Mouse (Mus musculus): Measurements from ENCODE around the gene Zfp777.

Zfp777 gene

DNA sequence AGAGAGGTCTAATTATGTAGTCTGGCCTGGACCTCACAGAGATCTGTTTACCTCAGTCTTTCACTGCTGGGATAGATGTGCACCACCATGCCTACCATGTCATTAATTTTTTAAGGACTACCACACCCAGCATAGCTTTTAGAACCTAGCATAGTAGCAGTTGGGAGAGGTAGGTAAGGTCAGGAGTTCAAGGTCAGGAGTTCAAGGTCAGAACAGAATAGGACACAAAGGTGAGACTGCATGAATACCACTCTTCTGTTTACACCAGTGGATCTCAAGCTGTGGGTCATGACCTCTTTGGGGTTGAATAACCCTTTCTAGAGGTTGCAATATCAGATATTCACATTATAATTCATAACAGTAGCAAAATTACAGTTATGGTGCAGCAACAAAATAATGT lies 16.1 kb downstream of the Zfp777 start:
- in situ Hi-C loops (cut with MboI, MseI), result no loop called here

DNA sequence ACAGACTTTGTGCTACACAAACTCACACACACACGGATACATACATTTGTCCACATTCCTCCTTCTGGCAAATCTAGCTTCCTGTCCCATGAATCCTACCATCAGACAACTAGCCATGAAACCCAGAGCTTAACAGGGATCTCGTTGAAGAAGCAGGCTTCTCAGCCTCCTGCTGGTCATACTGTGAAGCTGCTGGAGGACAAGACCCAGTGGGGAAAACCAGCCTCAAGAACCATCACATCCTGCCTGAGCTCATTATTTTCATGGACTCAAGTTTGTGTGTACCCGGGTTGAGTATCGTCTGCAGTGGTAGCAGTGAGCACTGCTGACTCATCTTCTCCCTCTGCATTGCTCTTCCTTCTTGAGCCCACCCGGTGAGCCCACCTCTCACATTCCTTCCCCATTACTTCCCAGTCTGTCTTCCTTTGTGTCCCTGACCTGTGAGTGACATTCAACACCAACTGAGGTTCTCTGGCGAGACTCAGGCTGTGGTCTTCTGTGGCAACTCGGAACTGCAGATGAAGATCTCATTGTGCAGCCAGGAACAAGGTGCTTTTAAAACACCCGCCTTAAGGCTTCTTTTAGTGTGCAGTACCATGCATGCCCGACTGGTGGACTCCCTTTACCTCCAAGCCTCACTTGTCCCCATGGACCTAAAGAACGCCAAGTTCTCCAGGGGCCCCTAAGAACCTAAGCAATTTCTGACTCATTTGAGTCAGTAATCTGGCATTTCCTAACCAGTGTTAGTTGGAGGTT lies 22.6 kb downstream of the Zfp777 start:
- in situ Hi-C loops (cut with MboI, MseI), result no loop called here

DNA sequence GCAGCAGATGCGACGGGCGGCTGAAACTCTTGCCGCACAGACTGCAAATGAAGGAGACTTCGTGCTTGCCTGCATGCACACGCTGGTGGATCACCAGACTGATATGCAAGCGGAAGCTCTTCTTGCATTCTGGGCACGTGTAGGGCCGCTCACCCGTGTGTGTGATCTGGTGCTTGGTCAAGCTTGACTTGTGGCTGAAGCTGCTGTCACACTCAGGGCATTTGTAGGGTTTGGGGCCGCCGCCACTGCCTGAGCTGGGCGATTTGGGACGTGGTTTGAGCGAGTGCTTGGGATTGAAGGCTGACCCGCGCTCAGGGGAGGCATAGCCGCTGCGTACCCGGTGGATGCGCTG lies 23.7 kb downstream of the Zfp777 start:
- in situ Hi-C loops (cut with MboI, MseI), result no loop called here

DNA sequence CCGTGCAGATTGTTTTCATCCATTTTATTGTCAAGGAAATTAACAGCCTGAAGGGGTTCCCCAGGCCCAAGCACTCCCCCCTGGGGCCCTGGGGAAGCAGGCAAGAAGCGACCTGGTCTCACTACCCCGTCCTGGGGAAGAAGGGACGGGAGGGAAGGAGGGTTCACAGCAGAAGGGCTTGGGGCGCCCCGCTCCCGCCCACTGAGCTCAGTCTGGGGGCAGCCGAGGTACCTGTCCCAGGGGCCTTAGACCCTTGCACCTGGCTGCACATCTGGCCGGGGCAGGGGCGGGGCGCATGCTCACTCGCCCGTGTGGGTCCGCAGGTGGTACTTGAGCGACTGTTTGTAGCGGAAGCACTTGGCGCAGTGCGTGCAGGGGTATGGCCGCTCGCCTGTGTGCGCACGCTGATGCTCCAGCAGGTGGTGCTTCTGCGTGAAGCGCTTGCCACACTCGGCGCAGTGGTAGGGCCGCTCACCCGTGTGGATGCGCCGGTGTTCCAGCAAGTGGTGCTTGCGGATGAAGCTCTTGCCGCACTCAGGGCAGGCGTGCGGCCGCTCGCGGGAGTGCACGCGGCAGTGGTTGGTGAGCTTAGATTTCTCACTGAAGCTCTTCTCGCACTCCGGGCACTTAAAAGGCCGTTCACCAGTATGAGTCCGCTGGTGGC lies 24.2 kb downstream of the Zfp777 start:
- in situ Hi-C loops (cut with MboI, MseI), result no loop called here

DNA sequence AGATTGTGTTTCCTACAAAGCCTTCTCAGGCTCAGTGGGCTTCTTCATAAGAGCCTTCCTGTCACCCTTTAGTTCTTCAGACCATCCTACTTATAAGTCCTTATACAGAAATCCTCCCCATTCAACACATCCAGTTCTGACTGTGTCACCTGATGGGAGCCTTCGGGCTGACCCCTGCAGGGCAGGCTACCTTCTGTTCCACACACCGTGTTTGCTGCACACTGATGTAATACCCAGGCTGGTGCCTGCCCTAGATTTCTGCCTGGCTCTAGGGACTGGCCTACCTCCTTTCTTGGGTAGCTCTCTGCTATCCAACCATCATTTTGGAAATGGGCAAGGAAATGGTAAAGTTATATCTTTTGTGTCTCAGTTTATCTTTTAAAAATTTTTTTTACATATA lies 26.0 kb downstream of the Zfp777 start:
- in situ Hi-C loops (cut with MboI, MseI), result no loop called here

DNA sequence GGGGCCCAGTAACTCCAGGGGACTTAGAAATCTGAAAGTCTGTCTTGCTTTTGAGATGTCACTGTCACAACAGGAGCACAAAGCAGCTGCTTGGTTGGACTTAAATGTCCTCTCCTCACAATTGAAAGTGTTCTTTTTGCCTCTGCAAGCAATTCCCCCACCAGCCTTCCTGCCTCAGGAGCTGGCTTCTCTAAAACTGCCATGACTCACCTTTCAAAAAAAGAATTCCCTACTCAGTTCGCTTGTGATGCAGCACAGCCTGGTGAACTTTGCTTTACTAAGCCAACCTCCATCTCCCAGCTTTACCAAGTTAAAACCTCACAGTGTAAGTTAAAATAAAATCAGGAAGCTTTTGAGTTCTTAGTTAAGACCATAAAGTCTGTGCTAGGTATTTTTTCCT lies 27.0 kb downstream of the Zfp777 start:
- in situ Hi-C loops (cut with MboI, MseI), result no loop called here

DNA sequence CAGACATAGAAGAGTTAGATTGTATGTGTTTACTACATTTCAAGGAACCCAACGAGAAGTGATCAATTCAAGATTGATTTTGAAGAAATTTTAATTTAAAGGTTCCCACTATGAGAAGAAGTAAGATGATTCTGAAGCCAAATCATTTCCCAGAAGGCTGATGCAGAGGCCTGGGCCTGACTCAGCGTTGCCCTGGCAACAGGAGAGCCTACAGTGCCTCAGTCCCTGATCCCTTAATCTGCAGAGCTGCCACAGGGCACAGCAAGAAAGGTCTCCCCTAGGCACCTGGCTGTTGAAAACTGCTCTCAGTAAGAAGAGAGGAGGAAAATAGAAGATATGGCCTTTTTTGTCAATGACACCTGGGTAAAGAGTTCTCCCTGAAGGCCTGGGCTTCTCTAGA lies 28.7 kb downstream of the Zfp777 start:
- in situ Hi-C loops (cut with MboI, MseI), result no loop called here

DNA sequence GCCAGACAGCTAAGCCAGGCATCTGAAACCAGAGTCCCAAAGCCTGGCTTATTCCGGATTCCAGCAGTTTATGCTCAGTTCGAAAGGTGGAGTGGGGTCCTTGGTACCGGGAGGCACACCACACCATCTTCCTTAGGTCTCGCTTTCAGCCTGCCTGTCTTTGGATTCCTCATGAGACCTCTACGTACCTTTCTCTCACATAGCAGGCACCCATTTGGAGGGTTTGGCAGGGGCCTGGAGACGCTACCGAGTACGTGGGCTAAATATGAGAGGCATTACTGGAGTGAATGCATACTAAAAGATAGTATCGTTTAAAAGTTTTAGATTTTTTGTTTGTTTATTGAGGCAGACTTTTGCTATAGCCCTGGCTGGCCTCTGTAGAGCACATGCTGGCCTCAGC lies 31.9 kb downstream of the Zfp777 start:
- in situ Hi-C loops (cut with MboI, MseI), result no loop called here

DNA sequence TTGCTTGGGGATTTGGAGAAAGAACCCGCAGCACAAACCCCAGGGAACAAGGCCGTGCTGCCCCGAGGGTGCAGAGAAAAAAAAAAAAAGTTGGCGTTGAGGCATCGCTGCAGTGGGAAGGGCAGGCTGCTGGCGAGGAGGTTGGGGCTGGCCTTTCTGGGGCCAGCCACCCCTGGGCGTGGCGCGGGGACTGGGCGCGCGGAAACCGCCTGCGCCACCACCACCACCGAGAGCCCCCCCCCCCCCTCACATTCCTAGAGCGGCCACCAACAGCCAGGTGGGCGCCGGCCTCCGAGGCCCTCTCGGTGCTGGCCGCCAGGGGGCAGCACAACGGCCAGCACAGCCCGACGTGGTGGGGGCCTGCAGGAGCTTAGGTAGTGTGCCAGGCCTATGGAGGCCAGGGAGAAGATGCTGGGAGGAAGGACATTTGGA lies 32.6 kb downstream of the Zfp777 start:
- in situ Hi-C loops (cut with MboI, MseI), result no loop called here

DNA sequence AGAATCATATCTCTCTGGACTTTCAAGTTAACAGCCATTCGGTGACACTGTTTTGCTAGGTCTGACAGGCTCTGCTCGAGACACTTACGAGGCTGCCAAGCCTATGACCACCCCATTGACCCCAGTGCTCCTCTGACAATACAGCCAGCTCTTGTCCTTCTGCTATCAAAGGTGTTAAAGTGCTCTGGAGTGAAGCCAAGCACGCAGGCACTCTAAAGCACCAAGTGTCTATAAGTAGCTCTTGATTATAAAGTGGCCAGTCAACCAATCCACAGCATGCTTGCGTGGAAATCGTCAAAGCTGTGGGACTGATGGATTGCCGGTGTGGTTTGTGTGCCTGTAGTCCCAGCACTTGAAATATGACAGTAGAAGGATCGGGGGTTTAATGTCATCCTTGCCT lies 38.0 kb downstream of the Zfp777 start:
- in situ Hi-C loops (cut with MboI, MseI), result no loop called here

DNA sequence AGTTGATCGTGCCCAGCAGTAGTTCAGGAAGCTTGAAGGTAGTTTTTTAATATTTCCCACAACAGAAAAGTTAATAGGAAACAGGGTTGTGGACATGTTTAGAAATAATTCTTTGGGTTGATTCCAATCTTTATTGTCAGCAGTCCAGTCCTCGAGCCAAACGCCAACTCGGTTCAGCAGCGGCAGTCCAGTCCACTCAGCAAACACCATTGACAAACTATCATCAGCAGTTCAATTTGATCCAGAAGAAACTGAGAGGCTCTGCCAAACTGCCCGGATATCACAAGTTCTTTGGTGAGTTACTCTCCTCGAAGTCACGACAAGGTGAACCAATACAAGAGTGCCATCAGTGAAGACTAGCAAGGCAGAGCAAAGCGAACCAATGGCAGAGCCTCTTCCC lies 53.0 kb downstream of the Zfp777 start:
- in situ Hi-C loops (cut with MboI, MseI), result loop anchor here in 1 of 2 experiments (10.0 kb wide), 1 partner anchor 799 kb away; no protein-coding TSS in a partner anchor

DNA sequence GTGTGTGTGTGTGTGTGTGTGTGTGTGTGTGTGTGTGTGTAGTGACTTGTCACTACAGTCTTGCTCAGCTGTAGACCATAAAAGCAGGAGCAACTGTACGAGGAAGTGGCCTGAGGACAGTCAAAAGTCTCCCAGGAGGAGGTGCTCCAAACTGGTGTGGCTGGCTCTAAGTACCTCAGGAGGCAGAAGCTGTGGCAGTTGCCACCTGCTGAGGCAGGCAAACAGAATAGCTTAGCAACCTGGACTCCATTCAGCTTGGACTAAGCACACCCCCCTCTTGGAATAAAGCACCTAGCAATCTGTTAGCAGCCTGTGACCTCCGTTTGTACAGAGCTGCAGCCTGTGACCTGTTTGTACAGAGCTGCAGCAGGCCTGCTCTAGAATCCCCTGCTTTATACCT lies 64.8 kb downstream of the Zfp777 start:
- in situ Hi-C loops (cut with MboI, MseI), result no loop called here

DNA sequence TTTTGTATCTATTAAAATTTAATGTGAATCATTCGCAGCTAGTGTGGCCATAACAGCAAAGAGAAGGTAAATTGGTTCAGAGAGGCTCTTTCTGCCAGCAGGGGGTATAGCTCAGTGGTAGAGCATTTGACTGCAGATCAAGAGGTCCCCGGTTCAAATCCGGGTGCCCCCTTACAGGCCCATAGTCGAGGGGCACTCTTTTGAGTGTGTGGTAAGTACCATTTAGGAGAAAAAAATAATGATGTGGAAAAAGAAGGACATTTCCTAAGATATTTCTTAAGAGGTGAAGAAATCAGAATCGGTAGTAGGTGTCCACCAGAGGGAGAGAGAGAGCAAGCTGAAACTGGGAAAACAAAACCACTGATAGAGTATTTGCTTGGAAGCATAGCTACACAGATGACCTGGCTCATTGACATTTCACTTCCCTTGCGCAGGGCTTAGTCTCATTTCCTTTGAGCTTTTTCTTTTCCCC lies 69.8 kb downstream of the Zfp777 start:
- in situ Hi-C loops (cut with MboI, MseI), result no loop called here

DNA sequence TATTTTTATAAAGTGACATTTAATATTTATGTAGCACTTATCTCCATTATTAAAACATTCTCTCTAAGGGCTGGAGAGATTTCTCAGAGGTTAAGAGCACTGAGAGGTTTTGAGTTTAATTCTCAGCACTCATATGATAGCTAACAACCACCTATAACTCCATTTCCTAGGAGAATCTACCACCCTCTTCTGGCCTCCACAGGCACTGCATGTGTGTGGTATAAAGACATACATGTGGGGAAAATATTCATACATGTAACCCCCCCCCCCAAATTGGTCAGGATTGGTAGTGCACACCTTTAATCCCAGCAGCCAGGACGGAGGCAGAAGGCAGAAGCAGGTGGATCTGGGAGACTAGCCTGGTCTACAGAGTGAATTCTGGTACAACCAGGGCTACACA lies 74.1 kb downstream of the Zfp777 start:
- in situ Hi-C loops (cut with MboI, MseI), result no loop called here
